Mouse (Mus musculus): ENCODE data around the gene Prss8. TPM values are rescaled to one million over a fixed set of nuclear protein-coding genes. Genes with fewer than 3 reads are reported as not detected.

Prss8 gene
- polyA plus RNA-seq, 1 experiment from 2014 or later = 1.9 TPM

Other genes starting within 250 kb of the Prss8 start
- gene Bcl7c, start 221.2 kb downstream of the Prss8 start, polyA plus RNA-seq (2015; fragmentation: Nextera tagmentation; extraction: Ambion mirVana) = 37.2 and 45.7 TPM in 2 replicates
- gene Ctf1, start 217.4 kb downstream of the Prss8 start, polyA plus RNA-seq (2015; fragmentation: Nextera tagmentation; extraction: Ambion mirVana) = 4.7 and 8.4 TPM in 2 replicates
- gene Ctf2, start 197.9 kb downstream of the Prss8 start, polyA plus RNA-seq (2015; fragmentation: Nextera tagmentation; extraction: Ambion mirVana) = 0.20 TPM in 1 of 2 replicates, not detected in the other
- gene Fbxl19, start 185.6 kb downstream of the Prss8 start, polyA plus RNA-seq (2015; fragmentation: Nextera tagmentation; extraction: Ambion mirVana) = 1.4 and 2.2 TPM in 2 replicates
- 15.6 and 21.7 TPM in 2 replicates for gene Orai3, start 160.3 kb downstream of the Prss8 start, polyA plus RNA-seq (2015; fragmentation: Nextera tagmentation; extraction: Ambion mirVana)
- gene Setd1a, start 153.4 kb downstream of the Prss8 start, polyA plus RNA-seq (2015; fragmentation: Nextera tagmentation; extraction: Ambion mirVana) = 13.0 and 16.7 TPM in 2 replicates
- gene Gm49388, start 144.5 kb downstream of the Prss8 start, polyA plus RNA-seq (2015; fragmentation: Nextera tagmentation; extraction: Ambion mirVana) = not detected in 2 replicates
- 22.0 and 24.0 TPM in 2 replicates for gene Hsd3b7, start 129.5 kb downstream of the Prss8 start, polyA plus RNA-seq (2015; fragmentation: Nextera tagmentation; extraction: Ambion mirVana)
- gene Stx4a, start 105.8 kb downstream of the Prss8 start, polyA plus RNA-seq (2015; fragmentation: Nextera tagmentation; extraction: Ambion mirVana) = 50.5 and 51.0 TPM in 2 replicates
- 1.4 and 2.1 TPM in 2 replicates for gene Stx1b, start 105.6 kb downstream of the Prss8 start, polyA plus RNA-seq (2015; fragmentation: Nextera tagmentation; extraction: Ambion mirVana)
- 5.3 and 7.0 TPM in 2 replicates for gene Zfp646, start 53.9 kb downstream of the Prss8 start, polyA plus RNA-seq (2015; fragmentation: Nextera tagmentation; extraction: Ambion mirVana)
- gene Zfp668, start 53.3 kb downstream of the Prss8 start, polyA plus RNA-seq (2015; fragmentation: Nextera tagmentation; extraction: Ambion mirVana) = 7.9 and 11.1 TPM in 2 replicates
- 1.2 and 1.7 TPM in 2 replicates for gene Prss53, start 39.1 kb downstream of the Prss8 start, polyA plus RNA-seq (2015; fragmentation: Nextera tagmentation; extraction: Ambion mirVana)
- not detected in 2 replicates for gene Gm21974, start 34.6 kb downstream of the Prss8 start, polyA plus RNA-seq (2015; fragmentation: Nextera tagmentation; extraction: Ambion mirVana)
- gene Vkorc1, start 34.5 kb downstream of the Prss8 start, polyA plus RNA-seq (2015; fragmentation: Nextera tagmentation; extraction: Ambion mirVana) = 95.9 and 126 TPM in 2 replicates
- gene Bckdk, start 26.0 kb downstream of the Prss8 start, polyA plus RNA-seq (2015; fragmentation: Nextera tagmentation; extraction: Ambion mirVana) = 122 and 145 TPM in 2 replicates
- 23.5 and 27.6 TPM in 2 replicates for gene Kat8, start 17.6 kb downstream of the Prss8 start, polyA plus RNA-seq (2015; fragmentation: Nextera tagmentation; extraction: Ambion mirVana)
- 7.9 and 10.0 TPM in 2 replicates for gene Prss36, start 16.6 kb upstream of the Prss8 start, polyA plus RNA-seq (2015; fragmentation: Nextera tagmentation; extraction: Ambion mirVana)
- gene Fus, start 37.4 kb upstream of the Prss8 start, polyA plus RNA-seq (2015; fragmentation: Nextera tagmentation; extraction: Ambion mirVana) = 254 and 307 TPM in 2 replicates
- gene Pycard, start 63.8 kb upstream of the Prss8 start, polyA plus RNA-seq (2015; fragmentation: Nextera tagmentation; extraction: Ambion mirVana) = 42.8 and 56.1 TPM in 2 replicates
- gene Trim72, start 73.8 kb upstream of the Prss8 start, polyA plus RNA-seq (2015; fragmentation: Nextera tagmentation; extraction: Ambion mirVana) = 0.77 and 1.1 TPM in 2 replicates
- 0.69 and 1.6 TPM in 2 replicates for gene Itgam, start 132.5 kb upstream of the Prss8 start, polyA plus RNA-seq (2015; fragmentation: Nextera tagmentation; extraction: Ambion mirVana)
- gene Gm49368, start 132.6 kb upstream of the Prss8 start, polyA plus RNA-seq (2015; fragmentation: Nextera tagmentation; extraction: Ambion mirVana) = not detected in 2 replicates
- gene Itgax, start 199.4 kb upstream of the Prss8 start, polyA plus RNA-seq (2015; fragmentation: Nextera tagmentation; extraction: Ambion mirVana) = 0.14 and 0.61 TPM in 2 replicates
- 0.20 TPM in 2 replicates for gene Itgad, start 224.3 kb upstream of the Prss8 start, polyA plus RNA-seq (2015; fragmentation: Nextera tagmentation; extraction: Ambion mirVana)